Mouse (Mus musculus): ENCODE data around the gene Gm5485. TPM values are rescaled to one million over a fixed set of nuclear protein-coding genes. Genes with fewer than 3 reads are reported as not detected.

The Gm5485 gene
- polyA plus RNA-seq, 1 experiment from 2014 or later: not detected

DNA sequence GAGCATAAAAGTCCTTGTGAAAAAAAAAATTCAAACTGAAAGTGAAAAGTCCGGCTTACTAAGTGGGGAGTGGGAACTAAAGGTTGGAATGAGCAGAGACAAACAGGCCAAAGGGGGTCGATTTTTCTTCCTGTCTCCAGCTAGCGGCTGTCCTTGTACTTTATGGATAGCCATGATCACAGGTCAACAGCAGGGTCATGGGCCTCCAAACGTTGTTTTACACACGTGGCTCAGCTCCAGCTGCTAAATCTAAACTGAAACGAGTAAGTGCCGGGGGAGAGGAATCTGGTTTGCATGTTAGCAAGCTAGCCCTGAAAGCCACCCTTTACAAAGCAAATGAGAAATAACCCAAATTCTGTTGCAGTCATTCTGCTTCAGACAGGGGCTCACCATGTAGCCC is 2.6 kb downstream of the Gm5485 start:
- H3K4me2 ChIP-seq (ENCODE audit: low read depth, low read length): no peak overlapping the region
- no peak overlapping the region for H3K9ac ChIP-seq (replicated peaks)
- no peak for ATAC-seq
- no peaks in the 10 kb centered on the region for H3K36me3 ChIP-seq (replicated peaks; ENCODE audit: insufficient read depth, low read length)
- no peaks in the 10 kb centered on the region for H3K27me3 ChIP-seq (ENCODE audit: insufficient read depth, low read length)
- H3K27ac ChIP-seq (ENCODE audit: low read depth): no peak overlapping the region
- TF ChIP-seq EP300 (IDR thresholded peaks at IDR 0.05; ENCODE audit: low read depth): no peak
- TF ChIP-seq CTCF (IDR thresholded peaks at IDR 0.05; ENCODE audit: low read depth): no peak
- H3K4me1 ChIP-seq (ENCODE audit: insufficient read depth): no peaks in the 10 kb centered on the region
- 61% methylated on average over 7 of the region's 7 CpGs for WGBS (ENCODE audit: insufficient replicate concordance)
- DNase-seq: no peak
- no peaks in the 10 kb centered on the region for H3K9me3 ChIP-seq (ENCODE audit: low read length)
- H3K4me3 ChIP-seq (ENCODE audit: low read depth, low read length): no peak overlapping the region

DNA sequence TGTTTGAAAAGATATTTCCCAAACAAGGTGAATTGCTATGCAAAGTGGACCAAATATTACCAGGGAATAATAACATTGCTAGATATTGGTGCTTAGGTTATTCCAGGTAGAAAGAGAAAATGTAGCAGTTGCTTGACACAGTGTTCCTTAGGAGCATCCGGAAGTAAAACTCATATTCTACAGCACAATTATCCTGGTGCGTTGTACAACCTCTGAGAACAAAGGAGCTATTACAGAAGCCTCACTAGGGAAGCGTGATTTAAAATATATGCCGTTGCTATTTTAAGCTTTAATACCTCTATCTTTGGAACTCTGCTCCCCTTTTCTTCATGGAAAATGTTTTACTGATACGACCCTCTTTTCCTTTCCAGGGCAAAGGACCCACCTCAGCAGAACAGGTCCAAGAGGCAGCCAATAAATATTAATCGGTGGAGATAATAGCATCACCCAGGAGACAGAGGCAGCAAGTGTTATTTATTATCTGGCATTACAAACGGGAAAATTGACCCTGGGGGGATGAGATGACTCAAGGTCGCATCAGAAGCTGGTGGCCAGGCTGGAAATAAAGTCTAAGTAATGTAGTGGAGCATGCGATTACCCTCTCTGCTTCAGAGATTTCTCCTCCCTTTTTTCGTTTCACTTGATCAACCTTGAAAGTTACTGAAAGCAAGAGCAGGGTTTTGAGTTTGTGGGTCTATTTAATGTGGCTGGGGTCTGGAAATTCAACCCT is 6.4 kb downstream of the Gm5485 start:
- TF ChIP-seq EP300 (IDR thresholded peaks at IDR 0.05; ENCODE audit: low read depth) (no peak), CTCF (IDR thresholded peaks at IDR 0.05; ENCODE audit: low read depth) (no peak)
- no peak overlapping the region for H3K4me3 ChIP-seq (ENCODE audit: low read depth, low read length)
- no peaks in the 10 kb centered on the region for H3K9me3 ChIP-seq (ENCODE audit: low read length)
- no peaks in the 10 kb centered on the region for H3K36me3 ChIP-seq (replicated peaks; ENCODE audit: insufficient read depth, low read length)
- H3K4me1 ChIP-seq (ENCODE audit: insufficient read depth): no peaks in the 10 kb centered on the region
- H3K4me2 ChIP-seq (ENCODE audit: low read depth, low read length): no peak overlapping the region
- H3K9ac ChIP-seq (replicated peaks): no peak overlapping the region
- WGBS (ENCODE audit: insufficient replicate concordance): 73% methylated on average over 10 of the region's 10 CpGs
- DNase-seq (no peak), ATAC-seq (no peak)
- no peaks in the 10 kb centered on the region for H3K27me3 ChIP-seq (ENCODE audit: insufficient read depth, low read length)
- no peak overlapping the region for H3K27ac ChIP-seq (ENCODE audit: low read depth)

- no peak overlapping the region for H3K9ac ChIP-seq (replicated peaks)
- no peak for ATAC-seq
- H3K36me3 ChIP-seq (replicated peaks; ENCODE audit: insufficient read depth, low read length): no peaks in the 10 kb centered on the region
- H3K27ac ChIP-seq (ENCODE audit: low read depth): no peak overlapping the region
- no peak for DNase-seq
- H3K9me3 ChIP-seq (ENCODE audit: low read length): no peaks in the 10 kb centered on the region
- no peaks in the 10 kb centered on the region for H3K27me3 ChIP-seq (ENCODE audit: insufficient read depth, low read length)
- no peaks in the 10 kb centered on the region for H3K4me1 ChIP-seq (ENCODE audit: insufficient read depth)
- H3K4me3 ChIP-seq (ENCODE audit: low read depth, low read length): no peak overlapping the region
- no peak overlapping the region for H3K4me2 ChIP-seq (ENCODE audit: low read depth, low read length)
- no peak for TF ChIP-seq CTCF (IDR thresholded peaks at IDR 0.05; ENCODE audit: low read depth)
Measured at GRCm38 (mm10) chr16:48404009-48404408, 8.2 kb downstream of the Gm5485 start.

DNA sequence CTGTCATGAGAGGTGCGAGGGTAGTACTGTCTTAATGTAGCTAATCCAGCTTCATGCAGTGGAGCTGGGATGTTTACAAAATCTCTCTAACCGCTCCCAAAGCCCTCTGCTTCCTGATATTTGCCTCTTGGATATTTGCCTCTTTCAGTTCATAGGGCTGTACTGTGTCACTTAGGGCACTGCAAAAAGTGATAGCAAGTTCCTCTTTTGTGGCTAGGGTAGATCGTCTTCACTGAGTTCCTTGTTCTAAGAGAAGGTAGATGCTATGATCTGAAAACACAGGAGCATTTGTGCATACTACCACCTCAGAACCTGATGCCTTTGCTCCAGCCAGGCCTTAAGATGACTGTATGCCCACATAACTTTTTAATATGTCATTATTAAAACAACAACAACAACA is 8.8 kb downstream of the Gm5485 start:
- Histone ChIP-seq H3K27me3 (ENCODE audit: insufficient read depth, low read length) (no peaks in the 10 kb centered on the region), H3K9ac (replicated peaks) (no peak overlapping the region), H3K36me3 (replicated peaks; ENCODE audit: insufficient read depth, low read length) (no peaks in the 10 kb centered on the region), H3K4me2 (ENCODE audit: low read depth, low read length) (no peak overlapping the region), H3K27ac (ENCODE audit: low read depth) (no peak overlapping the region), H3K4me3 (ENCODE audit: low read depth, low read length) (no peak overlapping the region), H3K4me1 (ENCODE audit: insufficient read depth) (no peaks in the 10 kb centered on the region), H3K9me3 (ENCODE audit: low read length) (no peaks in the 10 kb centered on the region)
- no peak for ATAC-seq
- TF ChIP-seq CTCF (IDR thresholded peaks at IDR 0.05; ENCODE audit: low read depth): no peak
- TF ChIP-seq EP300 (IDR thresholded peaks at IDR 0.05; ENCODE audit: low read depth): no peak
- DNase-seq: no peak
- WGBS (ENCODE audit: insufficient replicate concordance): 43% methylated on average over 3 of the region's 3 CpGs

DNA sequence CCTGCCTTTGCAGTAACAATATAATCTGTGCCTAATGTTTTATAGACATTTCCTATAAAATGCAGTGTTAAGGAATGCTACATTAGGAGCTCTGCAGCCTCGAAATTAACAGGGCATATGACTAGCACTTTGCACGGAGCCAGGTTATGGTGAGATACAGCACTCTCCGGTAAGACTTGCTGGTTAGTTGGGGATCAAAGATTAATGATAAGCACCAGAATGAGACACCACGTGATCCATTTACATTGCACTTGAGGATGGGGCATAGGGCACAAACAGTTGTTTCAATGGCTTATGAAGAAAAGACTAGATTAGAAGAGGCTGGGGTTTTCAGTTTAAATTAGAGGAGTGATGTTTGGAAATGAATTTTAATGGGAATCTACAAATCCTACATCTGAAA is 9.3 kb downstream of the Gm5485 start:
- Histone ChIP-seq H3K9me3 (ENCODE audit: low read length) (no peaks in the 10 kb centered on the region), H3K4me3 (ENCODE audit: low read depth, low read length) (no peak overlapping the region), H3K4me2 (ENCODE audit: low read depth, low read length) (no peak overlapping the region), H3K27ac (ENCODE audit: low read depth) (no peak overlapping the region), H3K36me3 (replicated peaks; ENCODE audit: insufficient read depth, low read length) (no peaks in the 10 kb centered on the region), H3K27me3 (ENCODE audit: insufficient read depth, low read length) (no peaks in the 10 kb centered on the region), H3K9ac (replicated peaks) (no peak overlapping the region), H3K4me1 (ENCODE audit: insufficient read depth) (no peaks in the 10 kb centered on the region)
- TF ChIP-seq EP300 (IDR thresholded peaks at IDR 0.05; ENCODE audit: low read depth) (no peak), CTCF (IDR thresholded peaks at IDR 0.05; ENCODE audit: low read depth) (no peak)
- DNase-seq (no peak), ATAC-seq (no peak)
- WGBS (ENCODE audit: insufficient replicate concordance): 64% methylated on average over 4 of the region's 4 CpGs

DNA sequence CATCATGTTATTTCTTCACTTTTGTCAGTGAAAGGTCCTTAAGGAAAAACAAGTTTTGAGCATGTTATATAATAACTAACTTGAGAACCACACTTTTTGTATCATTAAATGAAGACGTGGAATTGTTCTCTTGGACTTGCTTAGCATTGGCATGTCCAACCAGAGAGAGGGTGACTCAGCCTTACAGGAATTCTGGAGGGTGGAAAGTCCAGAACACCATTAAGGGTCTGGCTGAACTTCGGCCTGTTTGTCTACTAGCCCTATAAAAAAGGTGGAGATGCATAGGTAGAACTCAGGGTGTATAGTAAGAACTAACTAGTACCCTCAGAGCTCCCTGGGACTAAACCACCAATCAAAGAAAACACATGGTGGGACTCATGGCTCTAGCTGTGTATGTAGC is 16.9 kb downstream of the Gm5485 start:
- Histone ChIP-seq H3K36me3 (replicated peaks; ENCODE audit: insufficient read depth, low read length) (no peaks in the 10 kb centered on the region), H3K4me2 (ENCODE audit: low read depth, low read length) (no peak overlapping the region), H3K9ac (replicated peaks) (no peak overlapping the region), H3K9me3 (ENCODE audit: low read length) (no peaks in the 10 kb centered on the region), H3K27me3 (ENCODE audit: insufficient read depth, low read length) (no peaks in the 10 kb centered on the region), H3K4me1 (ENCODE audit: insufficient read depth) (no peaks in the 10 kb centered on the region), H3K27ac (ENCODE audit: low read depth) (no peak overlapping the region), H3K4me3 (ENCODE audit: low read depth, low read length) (no peak overlapping the region)
- no peak for TF ChIP-seq EP300 (IDR thresholded peaks at IDR 0.05; ENCODE audit: low read depth)
- no peak for TF ChIP-seq CTCF (IDR thresholded peaks at IDR 0.05; ENCODE audit: low read depth)
- ATAC-seq (no peak), DNase-seq (no peak)
- 80% methylated on average over 2 of the region's 2 CpGs for WGBS (ENCODE audit: insufficient replicate concordance)

- TF ChIP-seq EP300 (IDR thresholded peaks at IDR 0.05; ENCODE audit: low read depth) (no peak), CTCF (IDR thresholded peaks at IDR 0.05; ENCODE audit: low read depth) (no peak)
Measured at GRCm38 (mm10) chr16:48386982-48387381, 25.2 kb downstream of the Gm5485 start.

More at GRCm38 (mm10) chr16:48386982-48387381, 25.2 kb downstream of the Gm5485 start:
- H3K4me1 ChIP-seq (ENCODE audit: insufficient read depth): no peaks in the 10 kb centered on the region
- H3K4me2 ChIP-seq (ENCODE audit: low read depth, low read length): no peak overlapping the region
- DNase-seq (no peak), ATAC-seq (no peak)
- H3K9me3 ChIP-seq (ENCODE audit: low read length): no peaks in the 10 kb centered on the region
- H3K36me3 ChIP-seq (replicated peaks; ENCODE audit: insufficient read depth, low read length): no peaks in the 10 kb centered on the region
- 76% methylated on average over 2 of the region's 2 CpGs for WGBS (ENCODE audit: insufficient replicate concordance)
- H3K27me3 ChIP-seq (ENCODE audit: insufficient read depth, low read length): no peaks in the 10 kb centered on the region
- H3K9ac ChIP-seq (replicated peaks): no peak overlapping the region
- H3K4me3 ChIP-seq (ENCODE audit: low read depth, low read length): no peak overlapping the region
- no peak overlapping the region for H3K27ac ChIP-seq (ENCODE audit: low read depth)

All from liver, postnatal 0 days (tissue).